Mouse (Mus musculus) adrenal gland, postnatal 25 days (tissue): Measurements from ENCODE around the gene Wasf3. TPM values are rescaled to one million over a fixed set of nuclear protein-coding genes. Genes with fewer than 3 reads are reported as not detected.

Experiments
- DNase-seq: peaks from one replicate; pipeline ENCODE4 v3.0.0; 2021; ENCODE audit warnings: mixed read lengths
- long read RNA-seq: library from polyadenylated mRNA; stranded (forward); transcript quantifications from one replicate; pipeline ENCODE4 v2.0.0, GENCODE M21; 2021
- total RNA-seq: library from RNA; stranded (reverse); gene quantifications from 2 replicates; pipeline ENCODE4 v1.2.3, GENCODE M21; 2021

Wasf3 gene
- total RNA-seq: 36.6 and 36.9 TPM in 2 replicates
- long read RNA-seq, partial matches to known transcripts: 2 of 12 reads
- long read RNA-seq, other reads (novel, unspliced or antisense): 10 of 12 reads

DNA sequence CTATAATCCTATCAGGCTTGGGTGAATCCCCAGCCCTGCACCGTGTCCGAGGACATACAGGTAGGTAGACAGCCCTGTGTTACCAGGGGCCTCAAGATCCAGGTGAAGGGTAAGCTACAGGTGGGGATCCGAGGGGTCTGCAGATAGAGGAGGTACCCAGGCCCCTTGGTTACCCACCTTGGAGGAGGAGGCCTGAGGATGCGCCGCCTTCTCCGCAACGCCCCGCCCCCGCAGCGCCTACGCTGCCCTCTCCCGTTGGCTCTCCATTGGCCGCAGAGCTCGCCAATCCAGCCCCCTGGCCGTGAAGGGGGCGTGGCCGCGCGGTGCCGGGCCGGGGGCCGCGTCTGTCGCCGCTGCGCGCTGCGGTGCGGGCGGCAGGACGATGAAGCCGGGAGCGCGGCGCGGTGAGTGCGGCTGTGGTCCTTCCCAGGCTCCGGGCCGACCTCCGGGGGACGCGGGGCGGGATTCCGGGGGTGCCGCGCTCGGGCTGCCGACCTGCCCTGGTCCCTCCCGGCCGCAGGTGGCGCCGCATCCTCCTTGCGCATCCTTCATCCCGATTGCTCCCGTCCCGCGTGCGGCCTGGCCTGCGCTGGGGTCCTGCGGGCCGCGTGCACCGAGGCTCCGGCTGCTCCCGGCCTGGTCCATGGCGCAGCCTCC lies at the start of gene Wasf3:
Gene Wasf3, plus strand, starts transcription at position 51 of the 657 bp plus-strand sequence.
- peak; percentile 91 for DNase-seq

DNA sequence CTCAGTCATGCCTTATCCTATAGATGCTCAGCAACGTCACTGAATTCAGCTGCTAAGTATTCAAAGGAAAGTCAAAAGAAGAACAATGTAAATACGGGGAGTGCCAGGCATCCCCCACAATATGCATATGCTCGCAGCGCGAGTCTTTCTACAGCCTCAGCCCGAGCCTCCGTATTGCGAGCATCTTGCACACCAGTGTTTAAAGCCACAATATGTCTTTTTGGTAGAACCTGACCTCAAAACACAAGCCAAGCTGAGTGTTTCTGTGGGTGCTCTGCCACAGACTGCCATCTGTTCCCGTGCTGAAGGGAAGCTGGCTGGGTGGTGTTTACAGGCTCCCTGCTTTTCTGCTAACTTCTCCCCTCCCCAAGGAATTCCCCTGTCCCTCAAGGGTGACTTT lies 46.7 kb upstream of the Wasf3 start:
- DNase-seq: no peak

DNA sequence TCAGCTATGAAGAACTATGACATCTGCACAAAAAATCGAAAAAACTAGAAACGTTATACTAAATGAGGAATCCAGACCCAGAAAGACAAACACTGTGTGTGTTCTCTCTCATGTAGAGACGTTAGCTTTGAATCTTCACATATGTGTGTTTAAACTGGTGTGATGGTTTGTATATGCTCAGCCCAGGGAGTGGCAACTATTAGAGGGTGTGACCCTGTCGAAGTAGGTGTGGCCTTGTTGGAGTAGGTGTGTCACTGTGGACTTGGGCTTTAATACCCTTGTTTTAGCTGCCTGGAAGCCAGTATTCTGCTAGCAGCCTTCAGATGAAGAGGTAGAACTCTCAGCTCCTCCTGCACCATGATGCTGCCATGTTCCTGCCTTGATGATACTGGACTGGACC lies 44.7 kb upstream of the Wasf3 start:
- no peak for DNase-seq

GRCm38 (mm10) chr5:146344911-146345686 lies 39.7 kb upstream of the Wasf3 start:
- DNase-seq: no peak

GRCm38 (mm10) chr5:146347081-146347480 lies 37.7 kb upstream of the Wasf3 start:
- DNase-seq: no peak

DNA sequence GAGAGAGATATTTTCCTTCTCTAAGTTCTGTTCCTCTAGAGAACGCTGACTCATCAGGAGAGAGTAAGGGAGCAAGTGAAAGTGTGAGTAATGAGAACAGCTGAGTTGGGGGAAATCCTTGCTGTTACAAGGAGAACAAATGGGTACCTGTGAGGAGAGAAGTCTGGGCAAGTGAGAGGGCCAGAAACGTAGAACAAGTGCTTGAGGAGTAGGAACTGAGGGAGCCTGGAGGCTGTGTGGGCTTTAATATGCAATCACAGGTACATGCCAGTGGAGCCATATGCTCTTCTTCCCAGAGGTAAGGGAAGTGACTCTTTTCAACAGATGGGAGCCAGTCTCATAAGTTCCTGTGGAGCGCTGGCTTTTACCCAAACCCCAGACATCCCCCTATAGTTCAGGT lies 35.6 kb upstream of the Wasf3 start:
- DNase-seq: no peak

- DNase-seq: no peak
Observed at GRCm38 (mm10) chr5:146350784-146351183, 34.0 kb upstream of the Wasf3 start.

DNA sequence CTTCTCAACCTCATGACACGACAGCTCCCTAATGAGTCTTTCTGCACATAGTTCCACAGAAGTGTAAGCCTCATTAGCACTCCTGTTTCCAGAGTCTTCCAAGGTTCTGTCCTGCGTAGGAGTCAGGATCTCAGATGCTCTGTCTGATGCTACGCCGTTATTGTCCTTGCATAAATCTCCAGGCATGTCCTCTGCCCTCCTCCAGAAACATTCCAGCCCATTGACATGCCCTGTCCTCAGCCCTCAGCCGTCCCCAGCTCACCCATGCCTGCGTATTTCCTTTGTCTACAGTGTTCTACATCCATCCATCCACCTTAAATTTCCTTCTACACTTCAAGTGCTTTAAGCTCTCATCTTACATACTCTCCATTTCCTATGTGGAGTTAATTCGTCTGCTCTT lies 32.8 kb upstream of the Wasf3 start:
- peak; percentile 38 for DNase-seq

GRCm38 (mm10) chr5:146360386-146360785 lies 24.4 kb upstream of the Wasf3 start:
- DNase-seq: peak; percentile 61

- peak; percentile 27 for DNase-seq
Observed at GRCm38 (mm10) chr5:146362711-146363110, 22.1 kb upstream of the Wasf3 start.

GRCm38 (mm10) chr5:146368356-146368755 lies 16.4 kb upstream of the Wasf3 start:
- DNase-seq: no peak

DNA sequence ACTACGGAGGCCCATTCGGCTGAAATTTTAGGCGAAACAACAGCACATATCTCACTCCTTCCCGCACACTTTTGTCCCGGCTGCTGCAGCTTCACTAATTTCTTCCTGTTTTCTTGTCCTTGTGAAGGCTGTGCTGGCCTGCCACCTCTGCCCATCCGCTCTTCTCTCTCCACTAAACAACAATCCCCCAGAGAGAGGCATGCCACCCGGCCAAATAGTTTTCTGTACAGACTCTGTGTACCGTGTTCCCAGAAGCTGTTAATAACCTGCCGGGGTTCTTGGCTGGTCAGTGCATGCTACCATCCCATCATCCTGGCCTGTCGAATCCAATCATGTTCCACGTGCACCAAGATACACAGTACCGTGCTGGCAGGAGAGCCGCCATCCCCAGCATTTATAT lies 15.8 kb upstream of the Wasf3 start:
- no peak for DNase-seq

DNA sequence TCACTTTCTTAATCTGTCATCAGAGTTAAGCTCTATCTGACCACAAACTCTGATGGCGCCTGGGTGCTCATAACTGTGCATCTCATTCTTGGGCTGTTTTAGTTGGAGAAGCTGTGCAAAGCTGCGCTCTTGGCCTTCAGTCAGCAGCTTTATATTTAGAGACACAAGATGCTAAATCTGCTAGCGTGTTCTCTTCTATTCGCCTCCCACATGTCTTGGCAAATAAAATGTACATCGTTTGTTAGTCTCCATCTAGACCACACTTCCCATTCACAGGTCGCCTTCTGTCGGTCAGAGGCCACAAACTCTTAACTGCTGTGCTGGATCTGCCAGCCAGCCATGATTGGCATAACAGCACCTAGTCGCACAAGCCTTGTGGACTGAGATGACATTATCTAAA lies 14.0 kb upstream of the Wasf3 start:
- no peak for DNase-seq

DNA sequence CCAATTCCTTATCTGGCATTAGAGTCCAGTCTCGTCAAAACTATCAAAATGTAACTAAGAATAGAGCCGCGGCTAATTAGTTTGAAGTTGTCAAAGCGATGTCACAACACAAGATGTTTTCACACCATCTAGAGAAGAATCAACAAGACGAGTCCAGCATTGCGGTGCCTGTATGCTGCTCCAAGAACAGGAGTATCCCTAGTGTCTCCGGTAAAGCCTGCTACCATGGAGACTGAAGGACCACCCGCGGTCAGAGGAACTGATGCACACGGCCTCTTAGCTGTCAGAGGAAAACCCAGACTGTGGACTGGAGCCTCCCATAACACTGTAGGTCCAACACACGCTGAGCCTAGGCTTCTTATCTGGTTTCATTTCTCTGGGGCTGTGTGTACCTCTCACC lies 11.5 kb upstream of the Wasf3 start:
- DNase-seq: no peak

GRCm38 (mm10) chr5:146376601-146377000 lies 8.2 kb upstream of the Wasf3 start:
- no peak for DNase-seq

GRCm38 (mm10) chr5:146380041-146380440 lies 4.7 kb upstream of the Wasf3 start:
- DNase-seq: no peak

- DNase-seq: no peak
Observed at GRCm38 (mm10) chr5:146382268-146382667, 2.5 kb upstream of the Wasf3 start.

- no peak for DNase-seq
Observed at GRCm38 (mm10) chr5:146383401-146383800, 1.4 kb upstream of the Wasf3 start.

- DNase-seq: no peak
Observed at GRCm38 (mm10) chr5:146385989-146386388, 1.2 kb downstream of the Wasf3 start.

DNA sequence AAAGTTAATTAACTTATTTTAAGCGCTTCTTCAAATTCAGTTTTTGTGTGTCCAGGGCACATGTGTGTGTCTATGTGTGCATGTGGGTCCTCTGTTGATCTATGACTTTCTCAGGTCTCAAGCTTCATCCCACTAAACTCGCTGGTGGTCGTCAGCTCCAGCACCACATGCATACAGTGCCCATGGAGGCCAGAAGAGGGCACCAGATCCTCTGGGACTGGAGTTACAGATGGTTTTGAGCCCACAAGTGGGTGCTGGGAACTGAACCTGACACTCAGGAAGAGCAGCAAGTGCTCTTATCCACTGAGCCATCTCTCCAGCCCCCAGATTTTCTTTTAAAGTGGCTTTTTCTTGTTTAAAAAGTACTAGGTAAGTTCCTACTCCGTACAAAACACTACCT lies 2.1 kb downstream of the Wasf3 start:
- no peak for DNase-seq

DNA sequence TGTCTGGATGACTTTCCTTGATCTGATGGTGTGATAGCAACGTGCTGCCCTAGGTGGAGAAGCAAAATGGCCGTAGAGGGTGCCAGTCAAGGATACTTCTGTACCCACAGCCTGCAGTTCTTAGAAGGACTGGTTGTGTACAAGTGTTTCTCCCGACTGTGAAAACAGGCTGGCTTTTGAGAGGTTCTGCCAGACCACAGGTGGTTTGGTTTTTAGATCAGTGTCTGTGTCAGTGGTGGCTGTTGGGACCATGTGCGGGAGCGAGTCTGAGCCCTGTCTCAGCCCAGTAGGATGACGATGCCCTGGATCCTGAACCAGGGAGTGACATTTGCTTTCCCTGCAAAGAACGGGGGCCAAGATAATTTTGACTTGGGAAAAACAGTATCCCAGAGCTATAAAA lies 9.8 kb downstream of the Wasf3 start:
- DNase-seq: no peak

DNA sequence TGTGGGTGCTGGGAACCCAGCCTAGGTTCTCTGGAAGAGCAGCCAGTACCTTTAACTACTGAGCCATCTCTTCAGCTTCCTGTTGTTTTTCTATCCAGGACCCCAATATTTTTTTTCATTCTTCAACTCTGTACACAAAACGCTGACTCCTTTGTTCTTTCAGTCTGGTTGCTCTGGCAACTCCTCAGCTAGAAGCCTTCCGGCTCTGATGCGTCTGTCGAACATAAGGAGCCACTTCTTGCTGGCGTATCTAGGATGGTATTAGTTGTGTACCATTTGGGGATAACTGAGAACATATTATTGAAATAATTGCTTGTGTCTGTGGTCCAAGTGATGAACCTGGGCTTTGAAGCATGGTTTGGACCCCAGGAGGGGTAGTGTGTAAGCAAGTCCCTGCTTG lies 12.5 kb downstream of the Wasf3 start:
- DNase-seq: no peak

DNA sequence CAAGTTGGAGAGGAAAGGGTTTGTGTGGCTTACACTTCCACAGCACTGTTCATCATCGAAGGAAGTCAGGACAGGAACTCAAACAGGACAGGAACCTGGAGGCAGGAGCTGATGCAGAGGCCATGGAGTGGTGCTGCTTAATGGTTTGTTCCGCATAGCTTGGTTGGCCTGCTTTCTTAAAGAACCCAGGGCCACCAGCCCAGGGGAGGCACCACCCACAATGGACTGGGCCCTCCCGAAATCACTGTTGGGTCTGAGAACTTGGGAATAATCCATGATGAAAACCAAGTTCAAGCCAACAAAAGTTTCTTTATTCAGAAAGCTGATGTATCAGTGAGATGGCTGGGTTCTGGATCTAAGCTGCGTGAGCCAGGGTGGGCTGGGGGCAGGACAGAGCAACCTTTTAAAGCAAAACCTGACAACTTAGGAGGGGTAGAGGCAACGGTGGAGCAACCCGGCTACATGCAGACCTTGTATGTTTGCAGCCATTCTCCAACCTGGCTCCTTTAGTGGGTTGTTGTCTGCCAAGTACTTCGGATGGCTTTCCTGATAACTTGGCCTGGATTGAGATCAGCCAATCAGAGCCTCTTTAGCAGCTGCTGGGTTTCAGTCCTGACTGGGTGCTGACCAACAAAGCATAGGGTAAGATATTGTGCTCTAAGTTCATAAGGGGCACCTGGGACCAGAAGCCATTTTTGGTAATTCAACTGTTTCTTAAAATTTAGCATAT lies 13.8 kb downstream of the Wasf3 start:
- no peak for DNase-seq
